Mouse (Mus musculus) fibroblast of lung, adult 2 months (primary cell): Measurements from ENCODE around the gene Pdss1.
"Not testable (repeated sequence)": the region's sequence is repeated elsewhere in the genome, so short reads cannot be mapped to it uniquely, and the experiment has no call there.

Source experiments
- DNase-seq: peaks from one replicate; pipeline ENCODE4 v3.0.0-alpha.2; 2011; ENCODE audit warnings: low read depth

Gene Pdss1

GRCm38 (mm10) chr2:22895282-22896273, at the start of gene Pdss1:
Gene Pdss1 (plus strand): TSS chr2:22895522.
- peak; percentile 69 for DNase-seq

- DNase-seq, result no peak
These were observed 43.4 kb upstream of the Pdss1 start for GRCm38 (mm10) chr2:22851900-22852299.

- no peak for DNase-seq
These were observed 37.8 kb upstream of the Pdss1 start for GRCm38 (mm10) chr2:22857501-22857900.

GRCm38 (mm10) chr2:22862194-22862593, 33.1 kb upstream of the Pdss1 start:
- DNase-seq, result no peak

GRCm38 (mm10) chr2:22864394-22865037, 30.8 kb upstream of the Pdss1 start:
- DNase-seq, result peak; percentile 37

- no peak for DNase-seq
These were observed 29.5 kb upstream of the Pdss1 start for GRCm38 (mm10) chr2:22865818-22866217.

- DNase-seq, result no peak
These were observed 28.4 kb upstream of the Pdss1 start for GRCm38 (mm10) chr2:22866894-22867424.

- no peak for DNase-seq
These were observed 22.2 kb upstream of the Pdss1 start for GRCm38 (mm10) chr2:22873159-22873558.

GRCm38 (mm10) chr2:22874628-22875027, 20.7 kb upstream of the Pdss1 start:
- no peak for DNase-seq

GRCm38 (mm10) chr2:22876614-22877013, 18.7 kb upstream of the Pdss1 start:
- DNase-seq, result no peak

GRCm38 (mm10) chr2:22878781-22879180, 16.5 kb upstream of the Pdss1 start:
- no peak for DNase-seq

GRCm38 (mm10) chr2:22880726-22881125, 14.6 kb upstream of the Pdss1 start:
- DNase-seq, result not testable (repeated sequence)

GRCm38 (mm10) chr2:22894932-22895281, 415 bp upstream of the Pdss1 start:
- no peak for DNase-seq

GRCm38 (mm10) chr2:22903947-22904346, 8.6 kb downstream of the Pdss1 start:
- DNase-seq, result no peak

- DNase-seq, result no peak
These were observed 19.1 kb downstream of the Pdss1 start for GRCm38 (mm10) chr2:22914421-22914820.

- no peak for DNase-seq
These were observed 23.3 kb downstream of the Pdss1 start for GRCm38 (mm10) chr2:22918651-22919050.

- not testable (repeated sequence) for DNase-seq
These were observed 30.6 kb downstream of the Pdss1 start for GRCm38 (mm10) chr2:22925911-22926310.

GRCm38 (mm10) chr2:22928259-22928658, 32.9 kb downstream of the Pdss1 start:
- no peak for DNase-seq

GRCm38 (mm10) chr2:22933556-22933955, 38.2 kb downstream of the Pdss1 start:
- no peak for DNase-seq

- no peak for DNase-seq
These were observed 54.6 kb downstream of the Pdss1 start for GRCm38 (mm10) chr2:22949956-22950355.

GRCm38 (mm10) chr2:22954278-22954677, 59.0 kb downstream of the Pdss1 start:
- DNase-seq, result no peak

- no peak for DNase-seq
These were observed 60.6 kb downstream of the Pdss1 start for GRCm38 (mm10) chr2:22955914-22956313.

GRCm38 (mm10) chr2:22957415-22957814, 62.1 kb downstream of the Pdss1 start:
- DNase-seq, result no peak
